Mouse (Mus musculus): ENCODE data around the gene Mettl23.

GRCm38 (mm10) chr11:116854279-116854678, 11.2 kb downstream of the Mettl23 start:
- no peak for TF ChIP-seq CTCF (IDR thresholded peaks at IDR 0.05; ENCODE audit: extremely low read depth, insufficient read depth, insufficient read length, insufficient replicate concordance)
- TF ChIP-seq POLR2A (IDR thresholded peaks at IDR 0.05; ENCODE audit: low read depth, low read length): no peak
